Mouse (Mus musculus) adrenal gland, adult 18-20 months (tissue): ENCODE measurements around the gene Nat8f2. TPM values are rescaled to one million over a fixed set of nuclear protein-coding genes. Genes with fewer than 3 reads are reported as not detected.
"Not testable (repeated sequence)": the region's sequence is repeated elsewhere in the genome, so short reads cannot be mapped to it uniquely, and the experiment has no call there.

Source experiments
- DNase-seq, 2 experiments: peaks; one replicate each; pipeline ENCODE4 v3.0.0; 2021 to 2022; ENCODE audit warnings: low spot score in 2 of 2
- total RNA-seq, 2 experiments: library from RNA; stranded (reverse); gene quantifications; 1 replicate in 1 of 2; 2 replicates in 1 of 2; pipeline ENCODE4 v1.2.3; 2021

Gene Nat8f2
- total RNA-seq, 2 experiments from 2014 or later, result 1.6 to 3.1 TPM

- peak in 1 of 2 experiments; percentile 17 for DNase-seq
These were observed 3.9 kb downstream of the Nat8f2 start for GRCm38 (mm10) chr6:85864900-85865639.

GRCm38 (mm10) chr6:85863840-85864239, 5.1 kb downstream of the Nat8f2 start:
- peak in 1 of 2 experiments; percentile 9 for DNase-seq

- DNase-seq, result peak in 1 of 2 experiments; percentile 13
These were observed 5.8 kb downstream of the Nat8f2 start for GRCm38 (mm10) chr6:85863136-85863535.

- DNase-seq, result peak in 1 of 2 experiments; percentile 62
These were observed 6.4 kb downstream of the Nat8f2 start for GRCm38 (mm10) chr6:85862565-85862964.

GRCm38 (mm10) chr6:85861247-85861646, 7.7 kb downstream of the Nat8f2 start:
- DNase-seq, result peak in 1 of 2 experiments; percentile 17

- peak; percentile 53 to 77 for DNase-seq
These were observed 12.7 kb downstream of the Nat8f2 start for GRCm38 (mm10) chr6:85856194-85856678.

GRCm38 (mm10) chr6:85853481-85853880, 15.5 kb downstream of the Nat8f2 start:
- DNase-seq, result no peak

GRCm38 (mm10) chr6:85851062-85851773, 17.7 kb downstream of the Nat8f2 start:
- no peak for DNase-seq

GRCm38 (mm10) chr6:85849240-85849639, 19.7 kb downstream of the Nat8f2 start:
- no peak for DNase-seq

GRCm38 (mm10) chr6:85848140-85848539, 20.8 kb downstream of the Nat8f2 start:
- DNase-seq, result no peak

GRCm38 (mm10) chr6:85846921-85847320, 22.0 kb downstream of the Nat8f2 start:
- no peak for DNase-seq

- DNase-seq, result not testable (repeated sequence)
These were observed 25.1 kb downstream of the Nat8f2 start for GRCm38 (mm10) chr6:85843677-85844458.

- no peak for DNase-seq
These were observed 29.0 kb downstream of the Nat8f2 start for GRCm38 (mm10) chr6:85839982-85840381.

GRCm38 (mm10) chr6:85838674-85839073, 30.3 kb downstream of the Nat8f2 start:
- DNase-seq, result no peak

GRCm38 (mm10) chr6:85837307-85837706, 31.7 kb downstream of the Nat8f2 start:
- peak; percentile 49 to 63 for DNase-seq

GRCm38 (mm10) chr6:85836827-85837226, 32.1 kb downstream of the Nat8f2 start:
- DNase-seq, result peak; percentile 82 to 87

- DNase-seq, result not testable (repeated sequence)
These were observed 32.9 kb downstream of the Nat8f2 start for GRCm38 (mm10) chr6:85836098-85836497.

GRCm38 (mm10) chr6:85835104-85835503, 33.9 kb downstream of the Nat8f2 start:
- not testable (repeated sequence) for DNase-seq

- not testable (repeated sequence) for DNase-seq
These were observed 34.4 kb downstream of the Nat8f2 start for GRCm38 (mm10) chr6:85834504-85835100.

GRCm38 (mm10) chr6:85831796-85832321, 37.1 kb downstream of the Nat8f2 start, which contains the start of gene Nat8:
TSS of gene Nat8 (minus strand) at chr6:85832082.
- no peak for DNase-seq
